Mouse (Mus musculus): ENCODE results near the gene Samd8.

DNA sequence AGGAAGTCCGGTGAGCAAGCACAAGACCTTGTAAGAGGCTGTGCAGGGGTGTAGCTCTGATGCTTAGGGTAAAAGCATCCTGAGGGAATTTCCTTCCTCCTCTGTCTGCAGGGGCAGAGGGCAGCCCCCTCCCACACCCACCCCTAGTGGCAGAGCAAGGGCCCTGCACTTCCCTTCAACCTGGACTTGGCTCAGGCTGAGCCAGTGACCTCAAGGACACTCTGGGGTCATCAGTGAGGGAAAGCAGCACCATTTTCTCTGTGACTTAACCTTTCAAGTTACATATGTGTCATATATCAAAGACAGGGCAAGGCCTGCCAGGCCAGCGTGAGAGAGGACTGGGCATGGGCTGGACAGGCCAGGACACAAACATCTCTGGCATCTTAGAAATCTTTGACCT is 40.8 kb upstream of the Samd8 start:
- no peak for TF ChIP-seq CTCF (IDR thresholded peaks at IDR 0.05; ENCODE audit: extremely low read depth, insufficient read length, insufficient replicate concordance, low read depth, low read length)
- no peak for TF ChIP-seq POLR2A (IDR thresholded peaks at IDR 0.05; ENCODE audit: low read depth, low read length)

Data from small intestine, adult 2 months (tissue).